Mouse (Mus musculus): ENCODE data around the gene Emp1. TPM values are rescaled to one million over a fixed set of nuclear protein-coding genes. Genes with fewer than 3 reads are reported as not detected.

Gene Emp1
- polyA plus RNA-seq, 1 experiment from 2014 or later = 88.1 TPM

- TF ChIP-seq EP300 (optimal IDR thresholded peaks at IDR 0.05) (no peak), CTCF (IDR thresholded peaks at IDR 0.05; ENCODE audit: low read depth) (no peak)
- WGBS = 28% methylated on average over 15 of the region's 16 CpGs
- Histone ChIP-seq H3K36me3 (ENCODE audit: control insufficient read depth, insufficient read depth, low read length) (no peaks in the 10 kb centered on the region), H3K27me3 (ENCODE audit: control insufficient read depth, insufficient read depth, low read length) (no peaks in the 10 kb centered on the region), H3K9ac (ENCODE audit: low read length) (0 out of 2 replicates have a peak overlapping the region, but pooled peaks have one; percentile 8), H3K4me1 (replicated peaks; ENCODE audit: control insufficient read depth, insufficient read depth) (0 out of 2 replicates have a peak, but pooled peaks cover 2% of the 10 kb centered on the region), H3K27ac (replicated peaks) (peak overlapping the region; percentile 81), H3K9me3 (ENCODE audit: control insufficient read depth, low read length) (no peaks in the 10 kb centered on the region), H3K4me3 (ENCODE audit: low read depth, low read length) (0 out of 2 replicates have a peak overlapping the region, but pooled peaks have one; percentile 4), H3K4me2 (replicated peaks; ENCODE audit: low read depth) (peak overlapping the region; percentile 42)
- DNase-seq (ENCODE audit: low spot score) (peak; percentile 89), ATAC-seq (ENCODE audit: low FRiP score, low TSS enrichment) (peak; percentile 86)
Measured at GRCm38 (mm10) chr6:135323311-135323982, 38.9 kb upstream of the Emp1 start.

GRCm38 (mm10) chr6:135324111-135324510 lies 38.2 kb upstream of the Emp1 start:
- Histone ChIP-seq H3K9ac (ENCODE audit: low read length) (no peak overlapping the region), H3K27ac (replicated peaks) (no peak overlapping the region), H3K4me2 (replicated peaks; ENCODE audit: low read depth) (no peak overlapping the region), H3K4me3 (ENCODE audit: low read depth, low read length) (no peak overlapping the region), H3K36me3 (ENCODE audit: control insufficient read depth, insufficient read depth, low read length) (no peaks in the 10 kb centered on the region), H3K4me1 (replicated peaks; ENCODE audit: control insufficient read depth, insufficient read depth) (0 out of 2 replicates have a peak, but pooled peaks cover 2% of the 10 kb centered on the region), H3K9me3 (ENCODE audit: control insufficient read depth, low read length) (no peaks in the 10 kb centered on the region), H3K27me3 (ENCODE audit: control insufficient read depth, insufficient read depth, low read length) (no peaks in the 10 kb centered on the region)
- no peak for TF ChIP-seq CTCF (IDR thresholded peaks at IDR 0.05; ENCODE audit: low read depth)
- no peak for TF ChIP-seq EP300 (optimal IDR thresholded peaks at IDR 0.05)
- ATAC-seq (ENCODE audit: low FRiP score, low TSS enrichment) (no peak), DNase-seq (ENCODE audit: low spot score) (no peak)
- WGBS = 61% methylated on average over 3 of the region's 3 CpGs

GRCm38 (mm10) chr6:135324686-135325300 lies 37.6 kb upstream of the Emp1 start:
- no peak for TF ChIP-seq EP300 (optimal IDR thresholded peaks at IDR 0.05)
- no peak for TF ChIP-seq CTCF (IDR thresholded peaks at IDR 0.05; ENCODE audit: low read depth)
- ATAC-seq (ENCODE audit: low FRiP score, low TSS enrichment) = peak; percentile 68
- H3K4me2 ChIP-seq (replicated peaks; ENCODE audit: low read depth) = no peak overlapping the region
- H3K4me3 ChIP-seq (ENCODE audit: low read depth, low read length) = no peak overlapping the region
- 60% methylated on average over 9 of the region's 9 CpGs for WGBS
- no peaks in the 10 kb centered on the region for H3K27me3 ChIP-seq (ENCODE audit: control insufficient read depth, insufficient read depth, low read length)
- H3K9me3 ChIP-seq (ENCODE audit: control insufficient read depth, low read length) = no peaks in the 10 kb centered on the region
- H3K36me3 ChIP-seq (ENCODE audit: control insufficient read depth, insufficient read depth, low read length) = no peaks in the 10 kb centered on the region
- H3K27ac ChIP-seq (replicated peaks) = peak overlapping the region; percentile 35
- H3K4me1 ChIP-seq (replicated peaks; ENCODE audit: control insufficient read depth, insufficient read depth) = 0 out of 2 replicates have a peak, but pooled peaks cover 2% of the 10 kb centered on the region
- H3K9ac ChIP-seq (ENCODE audit: low read length) = no peak overlapping the region
- DNase-seq (ENCODE audit: low spot score) = peak; percentile 62

DNA sequence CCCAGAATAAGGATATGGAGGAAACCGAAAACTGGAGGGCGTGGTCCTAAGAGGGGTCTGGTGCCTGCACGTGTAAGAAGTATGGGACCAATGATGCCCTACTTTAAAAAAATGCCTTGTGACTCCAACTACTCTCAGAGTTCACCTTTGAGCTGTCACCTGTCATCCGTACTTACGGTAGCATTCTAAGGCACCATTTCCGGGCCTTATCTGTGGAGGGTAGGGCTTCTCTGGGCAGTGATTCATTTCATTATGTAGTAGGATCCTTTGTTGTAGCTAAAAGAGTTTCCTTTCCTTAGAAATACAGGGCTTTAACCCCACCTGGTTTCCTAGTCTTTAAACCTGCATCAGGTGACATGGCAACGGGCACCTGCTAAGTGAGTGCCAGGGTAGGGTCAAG lies 35.5 kb upstream of the Emp1 start:
- Histone ChIP-seq H3K9me3 (ENCODE audit: control insufficient read depth, low read length) (no peaks in the 10 kb centered on the region), H3K27ac (replicated peaks) (no peak overlapping the region), H3K9ac (ENCODE audit: low read length) (no peak overlapping the region), H3K27me3 (ENCODE audit: control insufficient read depth, insufficient read depth, low read length) (no peaks in the 10 kb centered on the region), H3K4me1 (replicated peaks; ENCODE audit: control insufficient read depth, insufficient read depth) (0 out of 2 replicates have a peak, but pooled peaks cover 2% of the 10 kb centered on the region), H3K36me3 (ENCODE audit: control insufficient read depth, insufficient read depth, low read length) (no peaks in the 10 kb centered on the region), H3K4me2 (replicated peaks; ENCODE audit: low read depth) (no peak overlapping the region), H3K4me3 (ENCODE audit: low read depth, low read length) (no peak overlapping the region)
- ATAC-seq (ENCODE audit: low FRiP score, low TSS enrichment) = peak; percentile 58
- WGBS = 72% methylated on average over 7 of the region's 7 CpGs
- DNase-seq (ENCODE audit: low spot score) = peak; percentile 31
- no peak for TF ChIP-seq CTCF (IDR thresholded peaks at IDR 0.05; ENCODE audit: low read depth)
- no peak for TF ChIP-seq EP300 (optimal IDR thresholded peaks at IDR 0.05)

DNA sequence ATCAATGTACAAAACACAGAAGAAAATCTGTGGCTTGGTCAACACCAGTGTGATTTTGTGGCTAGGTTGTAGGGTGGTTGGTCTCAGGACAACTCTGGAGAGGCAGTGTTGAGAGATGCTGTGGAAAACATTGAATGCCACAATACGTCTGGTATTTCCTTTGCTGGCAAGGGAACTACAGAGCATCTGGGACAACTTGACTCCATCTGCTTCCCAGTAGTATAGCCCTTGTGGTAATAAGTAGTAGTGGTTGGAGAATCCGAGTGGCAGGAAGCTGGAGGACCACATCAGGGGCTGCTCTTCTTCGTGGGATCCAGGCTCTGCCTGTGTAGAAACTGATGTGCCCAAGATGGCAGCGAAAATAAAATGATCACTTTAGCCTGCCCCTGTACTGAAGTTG lies 30.4 kb upstream of the Emp1 start:
- 89% methylated on average over 4 of the region's 4 CpGs for WGBS
- H3K4me1 ChIP-seq (replicated peaks; ENCODE audit: control insufficient read depth, insufficient read depth) = peaks cover 3% of the 10 kb centered on the region; the same call in 1 of the 2 replicates
- peak overlapping the region; percentile 45 for H3K27ac ChIP-seq (replicated peaks)
- H3K9ac ChIP-seq (ENCODE audit: low read length) = no peak overlapping the region
- no peak for ATAC-seq (ENCODE audit: low FRiP score, low TSS enrichment)
- no peak overlapping the region for H3K4me2 ChIP-seq (replicated peaks; ENCODE audit: low read depth)
- no peak overlapping the region for H3K4me3 ChIP-seq (ENCODE audit: low read depth, low read length)
- H3K27me3 ChIP-seq (ENCODE audit: control insufficient read depth, insufficient read depth, low read length) = no peaks in the 10 kb centered on the region
- DNase-seq (ENCODE audit: low spot score) = no peak
- H3K9me3 ChIP-seq (ENCODE audit: control insufficient read depth, low read length) = no peaks in the 10 kb centered on the region
- H3K36me3 ChIP-seq (ENCODE audit: control insufficient read depth, insufficient read depth, low read length) = no peaks in the 10 kb centered on the region
- TF ChIP-seq EP300 (optimal IDR thresholded peaks at IDR 0.05) = no peak
- no peak for TF ChIP-seq CTCF (IDR thresholded peaks at IDR 0.05; ENCODE audit: low read depth)

All from stomach, postnatal 0 days (tissue).